Mouse (Mus musculus) G1E (cell line): ENCODE results near the gene March6. TPM values are rescaled to one million over a fixed set of nuclear protein-coding genes. Genes with fewer than 3 reads are reported as not detected.

Experiments used
- ATAC-seq: 2 replicates; pipeline ENCODE4 v1.8.0; 2016; ENCODE audit warnings: mild to moderate bottlenecking; ENCODE audit not compliant: insufficient number of reproducible peaks, poor library complexity, low FRiP score, severe bottlenecking; ENCODE audit errors: extremely low read depth
- DNase-seq: peaks from one replicate; pipeline ENCODE4 v3.0.0; 2012; ENCODE audit warnings: low spot score
- H3K27me3 ChIP-seq: 2 replicates; pipeline ENCODE4 v1.6.1; 2012; ENCODE audit warnings: mild to moderate bottlenecking, low read length, inconsistent platforms; ENCODE audit not compliant: insufficient read depth
- H3K36me3 ChIP-seq: replicated peaks from 2 replicates; pipeline ENCODE3; 2012; ENCODE audit warnings: mild to moderate bottlenecking, inconsistent platforms
- H3K4me1 ChIP-seq: 2 replicates; pipeline ENCODE4 v1.6.1; 2012; ENCODE audit warnings: low read depth, low read length, inconsistent platforms, mixed read lengths; ENCODE audit not compliant: insufficient read depth
- H3K4me3 ChIP-seq: 2 replicates; pipeline ENCODE4 v1.5.1; 2012; ENCODE audit warnings: low read depth, mild to moderate bottlenecking, inconsistent platforms, low read length, moderate library complexity, mixed read lengths
- H3K9me3 ChIP-seq: replicated peaks from 2 replicates; pipeline ENCODE4 v1.6.1; 2012; ENCODE audit warnings: inconsistent platforms
- CTCF ChIP-seq: IDR thresholded peaks from 2 replicates; pipeline ENCODE4 v1.5.1; 2012; ENCODE audit warnings: low read depth, low read length, inconsistent platforms, mixed read lengths
- GATA1 ChIP-seq: IDR thresholded peaks from 2 replicates; pipeline ENCODE4 v1.6.1; 2012; ENCODE audit warnings: borderline replicate concordance, low read length, inconsistent platforms, mixed read lengths
- GATA2 ChIP-seq: IDR thresholded peaks from 2 replicates; pipeline ENCODE4 v1.6.1; 2012; ENCODE audit warnings: low read depth, low read length, inconsistent platforms, borderline replicate concordance
- POLR2AphosphoS5 ChIP-seq: IDR thresholded peaks from 2 replicates; pipeline ENCODE4 v1.6.1; 2012; ENCODE audit warnings: low read depth, low read length, inconsistent platforms; ENCODE audit not compliant: insufficient replicate concordance
- TAL1 ChIP-seq: conservative IDR thresholded peaks from 2 replicates; pipeline ENCODE4 v1.6.1; 2012; ENCODE audit warnings: low read depth, low read length, inconsistent platforms, mixed read lengths
- polyA plus RNA-seq: library from polyadenylated mRNA; stranded (reverse); fragments of >175 nt; gene quantifications from 2 replicates; pipeline ENCODE4 v1.2.3, GENCODE M21; 2012
- total RNA-seq, 2 experiments: library from RNA; stranded (forward) in 1 of 2; stranded (reverse) in 1 of 2; fragments of 200-1000 nt in 1 of 2; fragments of >200 nt in 1 of 2; fragmentation: Nextera tagmentation in 1 of 2; gene quantifications; 2 replicates each; pipeline ENCODE4 v1.2.3; 2014 to 2017

The March6 gene
- total and polyA plus RNA-seq, 3 experiments = 44.3 to 64.9 (median 61.1) TPM

- H3K27me3 ChIP-seq = peaks cover 13% of the 10 kb centered on the region
These were observed 32.0 kb upstream of the March6 start for GRCm38 (mm10) chr15:31562847-31563246.

GRCm38 (mm10) chr15:31561976-31562375 is 31.1 kb upstream of the March6 start:
- TF ChIP-seq POLR2AphosphoS5 (no peak), GATA2 (no peak), TAL1 (no peak), CTCF (no peak), GATA1 (no peak)
- Histone ChIP-seq H3K4me1 (peaks cover 2% of the 10 kb centered on the region; the same call in 1 of the 2 replicates), H3K4me3 (no peak overlapping the region), H3K27me3 (peaks cover 13% of the 10 kb centered on the region), H3K36me3 (no peaks in the 10 kb centered on the region), H3K9me3 (peaks cover 7% of the 10 kb centered on the region)
- ATAC-seq (no peak), DNase-seq (no peak)

More at GRCm38 (mm10) chr15:31562847-31563246, 32.0 kb upstream of the March6 start:
- DNase-seq (no peak), ATAC-seq (no peak)
- Histone ChIP-seq H3K4me1 (peaks cover 4% of the 10 kb centered on the region; the same call in 1 of the 2 replicates), H3K9me3 (peaks cover 7% of the 10 kb centered on the region), H3K36me3 (no peaks in the 10 kb centered on the region), H3K4me3 (no peak overlapping the region)
- TF ChIP-seq TAL1 (no peak), GATA1 (no peak), GATA2 (no peak), CTCF (no peak), POLR2AphosphoS5 (no peak)

GRCm38 (mm10) chr15:31561390-31561789 is 30.5 kb upstream of the March6 start:
- Histone ChIP-seq H3K4me3 (no peak overlapping the region), H3K4me1 (peaks cover 2% of the 10 kb centered on the region; the same call in 1 of the 2 replicates), H3K9me3 (peaks cover 7% of the 10 kb centered on the region), H3K36me3 (no peaks in the 10 kb centered on the region), H3K27me3 (peaks cover 13% of the 10 kb centered on the region)
- DNase-seq (no peak), ATAC-seq (no peak)
- TF ChIP-seq TAL1 = no peak
- TF ChIP-seq CTCF = no peak
- TF ChIP-seq POLR2AphosphoS5 = no peak
- no peak for TF ChIP-seq GATA1
- no peak for TF ChIP-seq GATA2

- ATAC-seq = no peak
- Histone ChIP-seq H3K4me1 (peaks cover 5% of the 10 kb centered on the region), H3K27me3 (peaks cover 8% of the 10 kb centered on the region; the same call in 1 of the 2 replicates), H3K4me3 (no peak overlapping the region), H3K9me3 (no peaks in the 10 kb centered on the region), H3K36me3 (no peaks in the 10 kb centered on the region)
- no peak for TF ChIP-seq POLR2AphosphoS5
- TF ChIP-seq GATA2 = no peak
- no peak for TF ChIP-seq TAL1
- no peak for TF ChIP-seq GATA1
- no peak for TF ChIP-seq CTCF
- no peak for DNase-seq
These were observed 24.0 kb upstream of the March6 start for GRCm38 (mm10) chr15:31554855-31555254.

GRCm38 (mm10) chr15:31550381-31550780 is 19.5 kb upstream of the March6 start:
- Histone ChIP-seq H3K4me3 (no peak overlapping the region), H3K36me3 (no peaks in the 10 kb centered on the region), H3K9me3 (no peaks in the 10 kb centered on the region), H3K4me1 (peaks cover 7% of the 10 kb centered on the region), H3K27me3 (peaks cover 14% of the 10 kb centered on the region; the same call in 1 of the 2 replicates)
- no peak for ATAC-seq
- no peak for TF ChIP-seq CTCF
- DNase-seq = no peak

GRCm38 (mm10) chr15:31547421-31547820 is 16.6 kb upstream of the March6 start:
- DNase-seq (no peak), ATAC-seq (no peak)
- Histone ChIP-seq H3K9me3 (no peaks in the 10 kb centered on the region), H3K27me3 (peaks cover 5% of the 10 kb centered on the region; the same call in 1 of the 2 replicates), H3K4me3 (no peak overlapping the region), H3K36me3 (no peaks in the 10 kb centered on the region), H3K4me1 (peaks cover 15% of the 10 kb centered on the region)
- TF ChIP-seq GATA2 = no peak
- TF ChIP-seq GATA1 = no peak
- TF ChIP-seq POLR2AphosphoS5 = no peak
- no peak for TF ChIP-seq CTCF
- no peak for TF ChIP-seq TAL1

GRCm38 (mm10) chr15:31546291-31546690 is 15.4 kb upstream of the March6 start:
- peaks cover 26% of the 10 kb centered on the region for H3K4me1 ChIP-seq
- H3K9me3 ChIP-seq = no peaks in the 10 kb centered on the region
- ATAC-seq (no peak), DNase-seq (no peak)
- H3K36me3 ChIP-seq = no peaks in the 10 kb centered on the region
- TF ChIP-seq GATA1 (no peak), POLR2AphosphoS5 (no peak), GATA2 (no peak), CTCF (no peak), TAL1 (no peak)
- peaks cover 5% of the 10 kb centered on the region; the same call in 1 of the 2 replicates for H3K27me3 ChIP-seq
- H3K4me3 ChIP-seq = no peak overlapping the region
